Mouse (Mus musculus): ENCODE results near the gene Rnf220. TPM values are rescaled to one million over a fixed set of nuclear protein-coding genes. Genes with fewer than 3 reads are reported as not detected.

Gene Rnf220
- polyA plus RNA-seq, 1 experiment from 2014 or later, result 41.5 TPM

GRCm38 (mm10) chr4:117284363-117284762, 212.5 kb downstream of the Rnf220 start:
- Histone ChIP-seq H3K4me3 (ENCODE audit: low read length) (no peak overlapping the region), H3K27me3 (ENCODE audit: control insufficient read depth, insufficient read depth, low read length) (no peaks in the 10 kb centered on the region), H3K9ac (ENCODE audit: low read length) (0 out of 2 replicates have a peak overlapping the region, but pooled peaks have one; percentile 22), H3K9me3 (replicated peaks; ENCODE audit: control insufficient read depth, low read length) (no peaks in the 10 kb centered on the region), H3K4me1 (ENCODE audit: control insufficient read depth, insufficient read depth, low read length) (peaks cover 28% of the 10 kb centered on the region), H3K4me2 (ENCODE audit: low read depth, low read length) (no peak overlapping the region), H3K27ac (ENCODE audit: low read length) (no peak overlapping the region), H3K36me3 (ENCODE audit: control insufficient read depth, insufficient read depth) (peaks cover 29% of the 10 kb centered on the region)
- no peak for ATAC-seq (replicated peaks; ENCODE audit: extremely low read depth, insufficient read depth, low FRiP score)
- WGBS, result 55% methylated on average over 4 of the region's 4 CpGs

- Histone ChIP-seq H3K9ac (ENCODE audit: low read length) (peak overlapping the region; percentile 22; the same call in 1 of the 2 replicates), H3K4me2 (ENCODE audit: low read depth, low read length) (no peak overlapping the region), H3K9me3 (replicated peaks; ENCODE audit: control insufficient read depth, low read length) (no peaks in the 10 kb centered on the region), H3K36me3 (ENCODE audit: control insufficient read depth, insufficient read depth) (peaks cover 33% of the 10 kb centered on the region), H3K4me3 (ENCODE audit: low read length) (no peak overlapping the region), H3K27ac (ENCODE audit: low read length) (no peak overlapping the region), H3K4me1 (ENCODE audit: control insufficient read depth, insufficient read depth, low read length) (peaks cover 31% of the 10 kb centered on the region), H3K27me3 (ENCODE audit: control insufficient read depth, insufficient read depth, low read length) (no peaks in the 10 kb centered on the region)
- WGBS, result 31% methylated on average over 22 of the region's 22 CpGs
- 0 out of 2 replicates have a peak, but pooled peaks have one; percentile 13 for ATAC-seq (replicated peaks; ENCODE audit: extremely low read depth, insufficient read depth, low FRiP score)
Observed at GRCm38 (mm10) chr4:117283271-117284191, 213.3 kb downstream of the Rnf220 start.

- no peaks in the 10 kb centered on the region for H3K9me3 ChIP-seq (replicated peaks; ENCODE audit: control insufficient read depth, low read length)
- WGBS, result 73% methylated on average over 19 of the region's 19 CpGs
- no peak overlapping the region for H3K27ac ChIP-seq (ENCODE audit: low read length)
- no peak for ATAC-seq (replicated peaks; ENCODE audit: extremely low read depth, insufficient read depth, low FRiP score)
- peaks cover 46% of the 10 kb centered on the region for H3K36me3 ChIP-seq (ENCODE audit: control insufficient read depth, insufficient read depth)
- peaks cover 22% of the 10 kb centered on the region; the same call in 1 of the 2 replicates for H3K4me1 ChIP-seq (ENCODE audit: control insufficient read depth, insufficient read depth, low read length)
- H3K4me2 ChIP-seq (ENCODE audit: low read depth, low read length), result no peak overlapping the region
- H3K4me3 ChIP-seq (ENCODE audit: low read length), result no peak overlapping the region
- no peak overlapping the region for H3K9ac ChIP-seq (ENCODE audit: low read length)
- no peaks in the 10 kb centered on the region for H3K27me3 ChIP-seq (ENCODE audit: control insufficient read depth, insufficient read depth, low read length)
Observed at GRCm38 (mm10) chr4:117281090-117281845, 215.6 kb downstream of the Rnf220 start.

- Histone ChIP-seq H3K9me3 (replicated peaks; ENCODE audit: control insufficient read depth, low read length) (no peaks in the 10 kb centered on the region), H3K4me1 (ENCODE audit: control insufficient read depth, insufficient read depth, low read length) (peaks cover 22% of the 10 kb centered on the region; the same call in 1 of the 2 replicates), H3K9ac (ENCODE audit: low read length) (no peak overlapping the region), H3K4me2 (ENCODE audit: low read depth, low read length) (no peak overlapping the region), H3K36me3 (ENCODE audit: control insufficient read depth, insufficient read depth) (peaks cover 45% of the 10 kb centered on the region), H3K4me3 (ENCODE audit: low read length) (no peak overlapping the region), H3K27me3 (ENCODE audit: control insufficient read depth, insufficient read depth, low read length) (no peaks in the 10 kb centered on the region), H3K27ac (ENCODE audit: low read length) (no peak overlapping the region)
- ATAC-seq (replicated peaks; ENCODE audit: extremely low read depth, insufficient read depth, low FRiP score), result no peak
- WGBS, result 91% methylated on average over 8 of the region's 8 CpGs
Observed at GRCm38 (mm10) chr4:117280397-117280930, 216.4 kb downstream of the Rnf220 start.

GRCm38 (mm10) chr4:117279253-117279642, 217.6 kb downstream of the Rnf220 start:
- H3K4me3 ChIP-seq (ENCODE audit: low read length), result no peak overlapping the region
- peaks cover 51% of the 10 kb centered on the region for H3K36me3 ChIP-seq (ENCODE audit: control insufficient read depth, insufficient read depth)
- WGBS, result 64% methylated on average over 2 of the region's 2 CpGs

GRCm38 (mm10) chr4:117278381-117279252, 218.2 kb downstream of the Rnf220 start:
- Histone ChIP-seq H3K4me3 (ENCODE audit: low read length) (no peak overlapping the region), H3K4me1 (ENCODE audit: control insufficient read depth, insufficient read depth, low read length) (peaks cover 14% of the 10 kb centered on the region; the same call in 1 of the 2 replicates), H3K27ac (ENCODE audit: low read length) (no peak overlapping the region), H3K27me3 (ENCODE audit: control insufficient read depth, insufficient read depth, low read length) (no peaks in the 10 kb centered on the region), H3K4me2 (ENCODE audit: low read depth, low read length) (no peak overlapping the region), H3K9ac (ENCODE audit: low read length) (no peak overlapping the region), H3K36me3 (ENCODE audit: control insufficient read depth, insufficient read depth) (peaks cover 58% of the 10 kb centered on the region), H3K9me3 (replicated peaks; ENCODE audit: control insufficient read depth, low read length) (peaks cover 9% of the 10 kb centered on the region)
- no peak for ATAC-seq (replicated peaks; ENCODE audit: extremely low read depth, insufficient read depth, low FRiP score)
- whole genome bisulfite sequencing, result 83% methylated on average over 10 of the region's 10 CpGs

More at GRCm38 (mm10) chr4:117279253-117279642, 217.6 kb downstream of the Rnf220 start:
- H3K4me1 ChIP-seq (ENCODE audit: control insufficient read depth, insufficient read depth, low read length), result peaks cover 20% of the 10 kb centered on the region; the same call in 1 of the 2 replicates
- H3K9me3 ChIP-seq (replicated peaks; ENCODE audit: control insufficient read depth, low read length), result peaks cover 6% of the 10 kb centered on the region
- no peak overlapping the region for H3K9ac ChIP-seq (ENCODE audit: low read length)
- H3K27ac ChIP-seq (ENCODE audit: low read length), result no peak overlapping the region
- no peaks in the 10 kb centered on the region for H3K27me3 ChIP-seq (ENCODE audit: control insufficient read depth, insufficient read depth, low read length)
- no peak for ATAC-seq (replicated peaks; ENCODE audit: extremely low read depth, insufficient read depth, low FRiP score)
- H3K4me2 ChIP-seq (ENCODE audit: low read depth, low read length), result no peak overlapping the region

GRCm38 (mm10) chr4:117277687-117278086, 219.2 kb downstream of the Rnf220 start:
- 87% methylated on average over 7 of the region's 7 CpGs for WGBS
- no peak overlapping the region for H3K4me3 ChIP-seq (ENCODE audit: low read length)

GRCm38 (mm10) chr4:117277021-117277420, 219.8 kb downstream of the Rnf220 start:
- ATAC-seq (replicated peaks; ENCODE audit: extremely low read depth, insufficient read depth, low FRiP score), result no peak
- Histone ChIP-seq H3K9ac (ENCODE audit: low read length) (no peak overlapping the region), H3K36me3 (ENCODE audit: control insufficient read depth, insufficient read depth) (peaks cover 63% of the 10 kb centered on the region), H3K27ac (ENCODE audit: low read length) (no peak overlapping the region), H3K9me3 (replicated peaks; ENCODE audit: control insufficient read depth, low read length) (peaks cover 9% of the 10 kb centered on the region), H3K4me2 (ENCODE audit: low read depth, low read length) (no peak overlapping the region), H3K4me1 (ENCODE audit: control insufficient read depth, insufficient read depth, low read length) (peaks cover 5% of the 10 kb centered on the region; the same call in 1 of the 2 replicates), H3K4me3 (ENCODE audit: low read length) (no peak overlapping the region), H3K27me3 (ENCODE audit: control insufficient read depth, insufficient read depth, low read length) (no peaks in the 10 kb centered on the region)
- WGBS, result 94% methylated on average over 13 of the region's 13 CpGs

More at GRCm38 (mm10) chr4:117277687-117278086, 219.2 kb downstream of the Rnf220 start:
- H3K9me3 ChIP-seq (replicated peaks; ENCODE audit: control insufficient read depth, low read length), result peaks cover 9% of the 10 kb centered on the region
- H3K4me1 ChIP-seq (ENCODE audit: control insufficient read depth, insufficient read depth, low read length), result peaks cover 5% of the 10 kb centered on the region; the same call in 1 of the 2 replicates
- H3K27me3 ChIP-seq (ENCODE audit: control insufficient read depth, insufficient read depth, low read length), result no peaks in the 10 kb centered on the region
- peaks cover 60% of the 10 kb centered on the region for H3K36me3 ChIP-seq (ENCODE audit: control insufficient read depth, insufficient read depth)
- no peak overlapping the region for H3K27ac ChIP-seq (ENCODE audit: low read length)
- no peak overlapping the region for H3K4me2 ChIP-seq (ENCODE audit: low read depth, low read length)
- no peak overlapping the region for H3K9ac ChIP-seq (ENCODE audit: low read length)
- ATAC-seq (replicated peaks; ENCODE audit: extremely low read depth, insufficient read depth, low FRiP score), result no peak

All from heart, embryonic 16.5 days (tissue).